Mouse (Mus musculus) MEL (cell line): ENCODE results near the gene Vwa3b.

Source experiments
- CHD2 ChIP-seq: IDR thresholded peaks from 2 replicates; pipeline ENCODE4 v1.6.1; 2011; ENCODE audit warnings: low read length, improper control_type of control experiment
- CTCF ChIP-seq, 3 experiments: IDR thresholded peaks in 2 of 3; conservative IDR thresholded peaks in 1 of 3; 2 replicates each; pipeline ENCODE4 v1.5.1; 2011 to 2012; ENCODE audit warnings: low read length in 3 of 3, low read depth in 2 of 3, mild to moderate bottlenecking in 2 of 3, improper control_type of control experiment in 1 of 3, inconsistent platforms in 1 of 3, mixed read lengths in 1 of 3, moderate library complexity in 1 of 3; ENCODE audit not compliant: control insufficient read depth in 1 of 3, insufficient read depth in 1 of 3, poor library complexity in 1 of 3, severe bottlenecking in 1 of 3
- E2F4 ChIP-seq: IDR thresholded peaks from 2 replicates; pipeline ENCODE4 v1.6.1; 2011; ENCODE audit warnings: low read depth, low read length, improper control_type of control experiment, borderline replicate concordance
- JUND ChIP-seq: IDR thresholded peaks from 2 replicates; pipeline ENCODE4 v1.6.1; 2011; ENCODE audit warnings: low read depth, mild to moderate bottlenecking, improper control_type of control experiment, low read length
- MAX ChIP-seq: IDR thresholded peaks from 2 replicates; pipeline ENCODE4 v1.6.1; 2011; ENCODE audit warnings: low read length, improper control_type of control experiment
- NELFE ChIP-seq: IDR thresholded peaks from 2 replicates; pipeline ENCODE4 v1.6.1; 2011; ENCODE audit warnings: low read depth, low read length, improper control_type of control experiment
- POLR2A ChIP-seq, 2 experiments: IDR thresholded peaks; 2 replicates each; pipeline ENCODE4 v1.6.1; 2011 to 2012; ENCODE audit warnings: low read length in 2 of 2, mild to moderate bottlenecking in 2 of 2, control low read depth in 1 of 2, improper control_type of control experiment in 1 of 2, low read depth in 1 of 2, moderate library complexity in 1 of 2; ENCODE audit not compliant: control insufficient read depth in 1 of 2, insufficient read depth in 1 of 2, poor library complexity in 1 of 2
- SIN3A ChIP-seq: IDR thresholded peaks from 2 replicates; pipeline ENCODE4 v1.6.1; 2012; ENCODE audit warnings: low read length, improper control_type of control experiment, inconsistent platforms
- TBP ChIP-seq: IDR thresholded peaks from 2 replicates; pipeline ENCODE4 v1.8.0; 2011; ENCODE audit warnings: low read depth, low read length, improper control_type of control experiment
- TCF12 ChIP-seq: IDR thresholded peaks from 2 replicates; pipeline ENCODE4 v1.6.1; 2014; ENCODE audit warnings: low read depth, mild to moderate bottlenecking, inconsistent platforms, low read length, improper control_type of control experiment, moderate library complexity
- ZC3H11A ChIP-seq: IDR thresholded peaks from 2 replicates; pipeline ENCODE4 v1.6.1; 2012; ENCODE audit warnings: low read depth, mild to moderate bottlenecking, inconsistent platforms, low read length, improper control_type of control experiment
- ZKSCAN1 ChIP-seq: IDR thresholded peaks from 2 replicates; pipeline ENCODE4 v1.6.1; 2012; ENCODE audit warnings: low read depth, mild to moderate bottlenecking, inconsistent platforms, low read length, improper control_type of control experiment, moderate library complexity

DNA sequence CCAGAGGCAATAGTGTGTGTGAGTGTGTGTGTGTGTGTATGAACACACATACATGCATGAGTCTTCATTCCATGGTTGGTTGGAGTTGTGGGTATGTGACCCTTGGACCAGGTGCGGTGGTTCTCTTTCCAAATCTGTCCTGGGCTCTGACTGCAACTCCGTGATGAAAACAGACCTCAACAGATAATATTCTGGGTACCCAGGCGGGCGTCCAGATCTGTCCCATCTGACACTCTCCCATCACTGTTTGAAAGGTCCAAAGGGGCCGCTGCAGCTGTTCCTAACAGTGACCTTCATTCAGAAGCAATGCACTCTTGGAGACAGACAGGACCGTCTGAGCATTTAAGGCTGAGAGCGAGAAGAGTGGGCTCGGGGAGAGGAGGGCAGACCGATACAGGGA lies 90.2 kb downstream of the Vwa3b start:
- TF ChIP-seq CTCF (IDR thresholded peaks at IDR 0.05 in 2 of 3, conservative IDR thresholded peaks at IDR 0.05 in 1 of 3; ENCODE audit: control insufficient read depth in 1 of 3, insufficient read depth in 1 of 3, low read depth in 2 of 3, low read length in 3 of 3, poor library complexity in 1 of 3, severe bottlenecking in 1 of 3) (no peak), POLR2A (IDR thresholded peaks at IDR 0.05; ENCODE audit: control insufficient read depth in 1 of 2, insufficient read depth in 1 of 2, low read depth in 1 of 2, low read length in 2 of 2, poor library complexity in 1 of 2) (no peak), E2F4 (no peak), JUND (no peak), MAX (no peak), TCF12 (no peak), ZC3H11A (no peak), NELFE (no peak), ZKSCAN1 (no peak), TBP (no peak), CHD2 (no peak), SIN3A (no peak)
